Mouse (Mus musculus) Patski (cell line): ENCODE measurements at regions not wholly inside any gene's neighbourhood (a gene's known extent, or its start where the extent isn't known, plus 50 kb on each side); places are given as distances from the start of the nearest gene placed in this dataset.
A peak's percentile ranks its signal among the peaks of the same experiment; 100 is the strongest.

Experiments used
- ATAC-seq: fragments of 100-300 bp; one replicate; pipeline ENCODE4 v1.8.0; 2021
- CTCF ChIA-PET: fragments of 350-600 bp; sonication (Branson Sonifier 250); formaldehyde crosslinking; loops from one replicate; lab custom pipeline; 2022; ENCODE audit warnings: inconsistent platforms; lab: Charles Lee
- POLR2A ChIA-PET: fragments of 350-600 bp; sonication (Branson Sonifier 250); formaldehyde crosslinking; loops from one replicate; lab custom pipeline; 2022; ENCODE audit warnings: antibody characterized with exemption, inconsistent platforms; lab: Charles Lee
- DNase-seq: peaks from one replicate; pipeline ENCODE4 v3.0.0-alpha.2; 2011; ENCODE audit warnings: low read depth, low spot score
- H3K27me3 ChIP-seq: fragments of 371-371 bp; one replicate; pipeline ENCODE4 v1.5.1; 2021
- CTCF ChIP-seq: fragments of 100-300 bp; IDR thresholded peaks from one replicate; pipeline ENCODE4 v1.5.1; 2021
- in situ Hi-C: fragments of 300-500 bp; cut with MboI; formaldehyde crosslinking; loops from 3 replicates; pipeline ENCODE4 v1.11.1; 2018; ENCODE audit warnings: low pct_unique_long_range_greater_than_20kb, mixed read lengths

DNA sequence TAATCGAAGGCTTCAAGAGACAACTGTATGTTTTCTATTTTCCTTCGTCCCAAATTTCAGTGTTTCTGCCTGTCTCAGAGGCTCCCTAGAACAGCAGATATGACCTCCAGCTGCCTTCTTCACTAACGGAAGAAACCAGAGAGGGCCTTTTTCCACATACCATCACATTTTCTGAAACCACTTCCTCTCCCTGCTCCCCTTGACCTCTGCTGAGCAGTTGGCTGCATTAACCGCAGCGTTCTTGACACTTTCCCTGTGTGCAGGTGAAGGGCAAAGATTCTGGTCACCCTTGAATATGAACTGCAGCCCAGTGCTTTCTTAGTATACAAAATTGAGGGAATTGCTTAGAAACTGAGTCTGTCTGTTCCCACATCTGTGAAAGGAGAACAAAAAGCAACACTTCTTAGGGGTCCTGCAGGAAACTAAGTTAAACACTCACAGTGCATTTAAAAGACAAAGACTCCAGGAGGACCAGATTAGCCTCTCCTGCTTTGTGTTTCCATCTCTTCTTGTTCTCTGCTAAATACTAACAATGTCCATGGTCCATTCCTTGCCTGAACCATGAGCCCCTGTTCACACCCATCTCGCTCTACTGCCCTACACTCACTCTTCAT, 98.4 kb downstream of the Akap11 start:
- no peaks in the 10 kb centered on the region for H3K27me3 ChIP-seq
- ChIA-PET POLR2A (no interaction called here), CTCF (interaction anchor here (1.0 kb wide), 1 partner anchor 9 kb away, joined by 3 read pairs; no protein-coding TSS in a partner anchor)
- ATAC-seq (no peak), DNase-seq (no peak)
- in situ Hi-C loops = no loop called here
- TF ChIP-seq CTCF = no peak

DNA sequence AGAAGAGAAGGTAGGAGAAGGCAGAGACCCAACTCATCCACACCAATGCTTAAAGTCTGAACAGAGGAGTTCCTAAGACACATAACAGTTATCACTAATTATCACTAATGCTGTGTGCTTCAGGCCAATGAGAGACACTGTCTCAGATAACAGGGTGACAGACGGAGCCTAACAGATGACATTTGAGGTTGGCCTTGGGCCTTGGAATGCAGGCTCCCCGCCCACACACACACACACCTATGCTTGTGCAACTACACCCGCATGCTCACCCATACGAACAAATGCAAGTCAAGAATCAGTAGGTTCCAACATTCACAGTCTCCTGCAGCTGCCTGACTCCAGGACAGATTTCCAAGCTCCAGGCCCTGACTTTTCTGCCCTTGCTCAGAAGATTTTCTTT, 100.0 kb downstream of the Akap11 start:
- no peak for TF ChIP-seq CTCF
- DNase-seq (no peak), ATAC-seq (no peak)
- in situ Hi-C loops = no loop called here
- no peaks in the 10 kb centered on the region for H3K27me3 ChIP-seq
- POLR2A ChIA-PET = no interaction called here
- CTCF ChIA-PET = no interaction called here

DNA sequence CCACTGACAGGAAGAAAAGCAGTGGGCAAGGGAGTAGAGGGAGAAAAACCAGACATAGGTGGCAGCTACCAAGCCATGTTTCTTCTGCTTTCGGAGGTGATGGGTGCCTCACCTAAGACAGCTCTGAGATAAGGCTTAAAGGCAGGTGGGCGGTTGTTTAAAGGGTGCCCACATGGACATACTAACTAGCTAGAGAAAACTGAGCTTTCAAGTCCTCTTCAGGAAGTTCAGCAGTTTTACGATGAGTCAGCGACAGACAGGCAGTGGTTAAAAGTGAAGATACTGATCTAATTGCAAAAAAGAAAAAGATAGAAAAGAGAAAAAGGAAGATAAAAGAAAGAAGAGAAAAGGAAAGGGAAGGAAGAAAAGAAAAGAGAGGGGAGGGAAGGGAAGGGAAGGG, 100.6 kb downstream of the Akap11 start:
- CTCF ChIA-PET = no interaction called here
- no peak for TF ChIP-seq CTCF
- no peaks in the 10 kb centered on the region for H3K27me3 ChIP-seq
- no peak for DNase-seq
- in situ Hi-C loops = no loop called here
- POLR2A ChIA-PET = no interaction called here
- ATAC-seq = no peak

DNA sequence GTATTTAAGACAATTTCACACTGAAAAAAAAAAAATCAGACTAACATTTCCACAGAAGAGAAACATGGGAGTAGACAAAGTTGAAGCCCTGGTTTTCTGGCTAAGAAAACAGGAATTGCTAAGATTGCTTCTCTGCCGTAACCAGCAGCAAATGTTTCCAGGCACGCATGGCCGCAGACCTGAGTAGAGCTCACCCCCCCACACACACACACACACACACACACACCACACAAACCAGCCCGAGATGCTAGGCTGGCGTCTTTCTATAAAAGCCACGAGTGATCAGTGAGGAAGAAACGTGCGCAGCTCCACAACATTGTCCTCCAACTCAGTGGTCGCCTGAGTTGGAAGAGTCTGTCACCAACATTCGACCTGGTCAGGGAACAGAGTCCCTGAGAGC, 101.0 kb downstream of the Akap11 start:
- CTCF ChIA-PET = no interaction called here

GRCm38 (mm10) chr14:78434753-78435152, 101.9 kb downstream of the Akap11 start:
- in situ Hi-C loops = no loop called here
- ATAC-seq (no peak), DNase-seq (no peak)
- ChIA-PET POLR2A (no interaction called here), CTCF (interaction anchor here (1.2 kb wide), 1 partner anchor 8 kb away, joined by 3 read pairs; no protein-coding TSS in a partner anchor)
- no peak for TF ChIP-seq CTCF
- no peaks in the 10 kb centered on the region for H3K27me3 ChIP-seq

More for the DNA sequence above, 101.0 kb downstream of the Akap11 start:
- in situ Hi-C loops = no loop called here
- DNase-seq (no peak), ATAC-seq (no peak)
- POLR2A ChIA-PET = no interaction called here
- no peaks in the 10 kb centered on the region for H3K27me3 ChIP-seq
- TF ChIP-seq CTCF = no peak

DNA sequence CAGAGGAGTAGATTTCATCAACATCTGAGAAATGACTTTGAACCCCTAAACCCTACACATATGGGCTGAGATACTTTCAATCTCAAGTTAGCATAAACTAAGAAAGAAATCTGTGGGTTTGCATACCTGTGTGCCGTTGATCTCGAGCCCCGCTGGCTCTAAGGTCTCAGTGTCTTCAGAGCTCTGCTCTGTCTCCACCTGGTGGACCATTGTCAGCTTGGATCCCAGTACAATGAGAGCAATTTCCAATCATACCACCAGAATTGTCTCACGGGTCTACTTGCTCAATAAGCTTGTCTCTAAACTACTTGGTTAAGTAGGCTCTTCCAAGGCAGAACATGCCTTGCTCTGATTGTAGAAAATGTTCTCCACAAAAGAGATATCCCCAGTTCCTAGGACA, 102.5 kb downstream of the Akap11 start:
- peak; percentile 37 for TF ChIP-seq CTCF
- ChIA-PET POLR2A (no interaction called here), CTCF (interaction anchor here (0.9 to 1.2 kb wide), 2 partner anchors 9 to 109 kb away, joined by 3 read pairs; no protein-coding TSS in a partner anchor)
- ATAC-seq (no peak), DNase-seq (no peak)
- H3K27me3 ChIP-seq = no peaks in the 10 kb centered on the region
- in situ Hi-C loops = no loop called here

GRCm38 (mm10) chr14:78432471-78432870, 104.1 kb downstream of the Akap11 start:
- CTCF ChIA-PET = interaction anchor here (1.5 kb wide), 1 partner anchor 149 kb away, joined by 3 read pairs; no protein-coding TSS in a partner anchor

GRCm38 (mm10) chr14:78431931-78432330, 104.7 kb downstream of the Akap11 start:
- DNase-seq = no peak
- CTCF ChIA-PET = no interaction called here
- POLR2A ChIA-PET = no interaction called here
- no peak for ATAC-seq
- in situ Hi-C loops = no loop called here
- TF ChIP-seq CTCF = no peak
- no peaks in the 10 kb centered on the region for H3K27me3 ChIP-seq

More at GRCm38 (mm10) chr14:78432471-78432870, 104.1 kb downstream of the Akap11 start:
- POLR2A ChIA-PET = no interaction called here
- no peak for ATAC-seq
- in situ Hi-C loops = no loop called here
- no peaks in the 10 kb centered on the region for H3K27me3 ChIP-seq
- no peak for TF ChIP-seq CTCF
- no peak for DNase-seq

DNA sequence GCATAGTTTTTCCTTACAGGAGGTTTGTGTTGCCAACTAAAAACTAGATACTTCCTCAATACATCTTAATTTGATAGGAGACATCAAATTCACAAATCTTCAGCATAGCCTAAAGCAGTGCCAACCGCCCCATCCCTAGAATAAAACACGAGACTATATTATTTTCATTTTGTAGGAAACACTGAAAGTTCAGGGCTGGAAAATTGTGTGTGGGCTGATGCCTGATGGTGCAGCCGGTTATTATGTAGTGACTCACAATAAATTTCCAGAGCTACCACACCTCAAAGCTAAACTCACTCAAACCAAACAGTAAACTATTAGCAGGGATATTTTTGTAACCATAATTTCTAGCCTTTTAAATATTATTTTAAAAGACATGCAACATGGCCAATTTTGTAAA, 105.2 kb downstream of the Akap11 start:
- ATAC-seq = no peak
- TF ChIP-seq CTCF = no peak

GRCm38 (mm10) chr14:78428233-78429019, 108.2 kb downstream of the Akap11 start:
- no peak for TF ChIP-seq CTCF
- in situ Hi-C loops = no loop called here
- H3K27me3 ChIP-seq = no peaks in the 10 kb centered on the region
- DNase-seq (no peak), ATAC-seq (no peak)
- POLR2A ChIA-PET = no interaction called here
- CTCF ChIA-PET = interaction anchor here (0.5 kb wide), 1 partner anchor 319 kb away, joined by 3 read pairs; no protein-coding TSS in a partner anchor

More for the DNA sequence above, 105.2 kb downstream of the Akap11 start:
- H3K27me3 ChIP-seq = no peaks in the 10 kb centered on the region
- CTCF ChIA-PET = no interaction called here
- in situ Hi-C loops = no loop called here
- no peak for DNase-seq
- POLR2A ChIA-PET = no interaction called here

DNA sequence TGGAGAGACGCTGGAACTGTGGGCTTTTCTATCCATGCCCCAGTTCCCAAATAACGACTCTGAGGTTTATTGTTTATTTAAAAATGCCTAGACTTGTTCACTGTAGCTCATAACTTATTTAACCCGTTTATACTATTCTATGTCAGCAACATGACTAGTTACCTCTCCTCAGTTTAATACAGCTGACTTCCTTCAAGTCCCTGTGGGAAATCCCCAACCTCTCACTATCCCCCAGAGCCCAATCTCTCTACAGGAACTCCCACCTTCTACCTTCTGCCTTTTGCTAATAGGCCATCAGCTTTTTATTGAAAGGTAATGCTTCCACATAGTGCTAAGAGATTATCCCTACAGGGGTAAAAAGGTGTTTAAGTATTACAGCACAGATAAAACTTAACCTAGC, 109.5 kb downstream of the Akap11 start:
- DNase-seq (no peak), ATAC-seq (no peak)
- no peak for TF ChIP-seq CTCF
- in situ Hi-C loops = no loop called here
- ChIA-PET POLR2A (no interaction called here), CTCF (no interaction called here)
- no peaks in the 10 kb centered on the region for H3K27me3 ChIP-seq
